Mouse (Mus musculus): ENCODE data around the gene Gucy2d. TPM values are rescaled to one million over a fixed set of nuclear protein-coding genes. Genes with fewer than 3 reads are reported as not detected.

The Gucy2d gene
- total and polyA plus RNA-seq, 3 experiments, result 0.05 TPM; not detected in 2

GRCm38 (mm10) chr7:98430785-98431184 is 9.4 kb upstream of the Gucy2d start:
- Histone ChIP-seq H3K27me3 (ENCODE audit: insufficient read depth, low read length) (peaks cover 13% of the 10 kb centered on the region; the same call in 1 of the 2 replicates), H3K4me3 (ENCODE audit: low read depth, low read length) (no peak overlapping the region), H3K9me3 (replicated peaks) (no peaks in the 10 kb centered on the region), H3K4me1 (ENCODE audit: insufficient read depth, low read depth, low read length) (peaks cover 15% of the 10 kb centered on the region), H3K36me3 (replicated peaks) (no peaks in the 10 kb centered on the region)
- no peak for DNase-seq (ENCODE audit: low spot score)
- no peak for TF ChIP-seq POLR2AphosphoS5 (IDR thresholded peaks at IDR 0.05; ENCODE audit: insufficient replicate concordance, low read depth, low read length)
- TF ChIP-seq GATA2 (IDR thresholded peaks at IDR 0.05; ENCODE audit: borderline replicate concordance, low read depth, low read length), result no peak
- TF ChIP-seq CTCF (IDR thresholded peaks at IDR 0.05; ENCODE audit: low read depth, low read length), result no peak
- no peak for TF ChIP-seq TAL1 (conservative IDR thresholded peaks at IDR 0.05; ENCODE audit: low read depth, low read length)
- TF ChIP-seq GATA1 (IDR thresholded peaks at IDR 0.05; ENCODE audit: borderline replicate concordance, low read length), result no peak
- ATAC-seq (ENCODE audit: extremely low read depth, insufficient number of reproducible peaks, low FRiP score, poor library complexity, severe bottlenecking), result no peak

GRCm38 (mm10) chr7:98437629-98438028 is 2.6 kb upstream of the Gucy2d start:
- H3K4me1 ChIP-seq (ENCODE audit: insufficient read depth, low read depth, low read length), result peaks cover 13% of the 10 kb centered on the region
- no peak overlapping the region for H3K4me3 ChIP-seq (ENCODE audit: low read depth, low read length)
- DNase-seq (ENCODE audit: low spot score), result peak; percentile 21
- TF ChIP-seq GATA1 (IDR thresholded peaks at IDR 0.05; ENCODE audit: borderline replicate concordance, low read length) (no peak), CTCF (IDR thresholded peaks at IDR 0.05; ENCODE audit: low read depth, low read length) (peak; percentile 75)
- no peaks in the 10 kb centered on the region for H3K9me3 ChIP-seq (replicated peaks)
- peaks cover 13% of the 10 kb centered on the region; the same call in 1 of the 2 replicates for H3K27me3 ChIP-seq (ENCODE audit: insufficient read depth, low read length)
- no peak for ATAC-seq (ENCODE audit: extremely low read depth, insufficient number of reproducible peaks, low FRiP score, poor library complexity, severe bottlenecking)
- H3K36me3 ChIP-seq (replicated peaks), result no peaks in the 10 kb centered on the region

DNA sequence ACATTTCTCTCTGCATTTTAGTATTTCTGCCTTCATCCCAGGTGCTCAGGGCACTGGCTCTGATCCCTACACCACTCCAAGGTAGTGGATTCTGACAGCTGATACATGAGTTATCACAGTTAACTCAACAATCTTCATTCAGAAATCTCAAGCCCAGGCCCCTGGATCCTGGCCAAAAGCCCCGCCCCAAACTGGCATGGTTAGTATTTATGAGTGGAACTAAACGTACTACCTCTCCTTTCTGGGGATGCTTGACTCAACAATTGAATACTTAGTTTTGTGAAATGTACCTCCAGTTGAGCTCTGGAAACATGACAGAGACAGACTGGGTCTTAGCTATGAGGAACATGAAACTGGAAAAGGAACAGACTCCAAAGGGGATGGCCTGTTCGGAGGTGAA is 6.7 kb downstream of the Gucy2d start:
- no peak overlapping the region for H3K4me3 ChIP-seq (ENCODE audit: low read depth, low read length)
- no peak for TF ChIP-seq TAL1 (conservative IDR thresholded peaks at IDR 0.05; ENCODE audit: low read depth, low read length)
- no peak for TF ChIP-seq CTCF (IDR thresholded peaks at IDR 0.05; ENCODE audit: low read depth, low read length)
- TF ChIP-seq POLR2AphosphoS5 (IDR thresholded peaks at IDR 0.05; ENCODE audit: insufficient replicate concordance, low read depth, low read length), result no peak
- no peak for TF ChIP-seq GATA1 (IDR thresholded peaks at IDR 0.05; ENCODE audit: borderline replicate concordance, low read length)
- no peak for TF ChIP-seq GATA2 (IDR thresholded peaks at IDR 0.05; ENCODE audit: borderline replicate concordance, low read depth, low read length)
- no peaks in the 10 kb centered on the region for H3K36me3 ChIP-seq (replicated peaks)
- H3K4me1 ChIP-seq (ENCODE audit: insufficient read depth, low read depth, low read length), result no peaks in the 10 kb centered on the region; the same call in 1 of the 2 replicates
- DNase-seq (ENCODE audit: low spot score) (no peak), ATAC-seq (ENCODE audit: extremely low read depth, insufficient number of reproducible peaks, low FRiP score, poor library complexity, severe bottlenecking) (no peak)
- H3K9me3 ChIP-seq (replicated peaks), result no peaks in the 10 kb centered on the region
- peaks cover 13% of the 10 kb centered on the region; the same call in 1 of the 2 replicates for H3K27me3 ChIP-seq (ENCODE audit: insufficient read depth, low read length)

DNA sequence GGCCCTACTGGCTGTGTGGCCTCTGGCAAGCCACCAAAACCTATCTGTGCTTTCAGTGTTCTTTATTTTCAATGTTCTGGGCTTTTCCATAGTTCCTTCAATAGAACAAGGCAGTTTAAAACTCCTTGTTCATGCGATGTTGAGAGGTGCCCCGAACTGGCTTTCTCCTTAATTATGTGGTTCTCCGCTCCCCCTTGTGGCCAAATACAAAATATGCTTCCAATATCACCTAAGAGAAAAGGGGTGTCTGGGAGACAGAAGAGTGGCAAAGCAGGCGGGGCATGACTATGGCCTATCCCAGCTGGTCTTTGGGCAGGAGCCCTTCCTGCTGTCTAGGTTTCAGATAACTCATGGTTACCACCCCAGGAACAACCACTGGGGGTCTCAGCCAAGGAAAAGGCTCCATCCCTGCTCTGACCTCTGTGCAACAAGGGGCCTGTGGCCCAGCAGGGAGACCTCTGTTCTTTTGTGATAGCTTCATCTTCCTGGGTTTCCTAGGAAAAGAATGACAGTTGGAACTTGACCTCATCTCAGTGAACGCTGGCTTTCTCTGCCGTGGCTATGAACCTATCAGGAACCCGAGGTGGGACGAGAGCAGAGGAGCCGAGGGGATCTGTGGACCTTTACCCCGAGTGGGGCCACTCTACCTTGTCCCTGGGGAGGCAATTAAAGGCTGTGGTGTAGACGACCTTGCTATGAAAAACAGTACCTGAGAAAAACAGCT is 7.5 kb downstream of the Gucy2d start:
- ATAC-seq (ENCODE audit: extremely low read depth, insufficient number of reproducible peaks, low FRiP score, poor library complexity, severe bottlenecking) (no peak), DNase-seq (ENCODE audit: low spot score) (peak; percentile 26)
- H3K4me3 ChIP-seq (ENCODE audit: low read depth, low read length), result no peak overlapping the region
- H3K36me3 ChIP-seq (replicated peaks), result no peaks in the 10 kb centered on the region
- H3K9me3 ChIP-seq (replicated peaks), result no peaks in the 10 kb centered on the region
- no peaks in the 10 kb centered on the region; the same call in 1 of the 2 replicates for H3K4me1 ChIP-seq (ENCODE audit: insufficient read depth, low read depth, low read length)
- peaks cover 13% of the 10 kb centered on the region; the same call in 1 of the 2 replicates for H3K27me3 ChIP-seq (ENCODE audit: insufficient read depth, low read length)
- TF ChIP-seq TAL1 (conservative IDR thresholded peaks at IDR 0.05; ENCODE audit: low read depth, low read length) (no peak), CTCF (IDR thresholded peaks at IDR 0.05; ENCODE audit: low read depth, low read length) (0 out of 2 replicates have a peak, but pooled peaks have one; percentile 13), GATA1 (IDR thresholded peaks at IDR 0.05; ENCODE audit: borderline replicate concordance, low read length) (no peak)

- no peak for TF ChIP-seq CTCF (IDR thresholded peaks at IDR 0.05; ENCODE audit: low read depth, low read length)
- TF ChIP-seq GATA2 (IDR thresholded peaks at IDR 0.05; ENCODE audit: borderline replicate concordance, low read depth, low read length), result no peak
- TF ChIP-seq GATA1 (IDR thresholded peaks at IDR 0.05; ENCODE audit: borderline replicate concordance, low read length), result no peak
- TF ChIP-seq TAL1 (conservative IDR thresholded peaks at IDR 0.05; ENCODE audit: low read depth, low read length), result no peak
- no peak for TF ChIP-seq POLR2AphosphoS5 (IDR thresholded peaks at IDR 0.05; ENCODE audit: insufficient replicate concordance, low read depth, low read length)
- Histone ChIP-seq H3K4me1 (ENCODE audit: insufficient read depth, low read depth, low read length) (no peaks in the 10 kb centered on the region; the same call in 1 of the 2 replicates), H3K27me3 (ENCODE audit: insufficient read depth, low read length) (peaks cover 13% of the 10 kb centered on the region; the same call in 1 of the 2 replicates), H3K36me3 (replicated peaks) (no peaks in the 10 kb centered on the region), H3K9me3 (replicated peaks) (no peaks in the 10 kb centered on the region), H3K4me3 (ENCODE audit: low read depth, low read length) (no peak overlapping the region)
- ATAC-seq (ENCODE audit: extremely low read depth, insufficient number of reproducible peaks, low FRiP score, poor library complexity, severe bottlenecking) (no peak), DNase-seq (ENCODE audit: low spot score) (no peak)
Measured at GRCm38 (mm10) chr7:98448309-98448630, 8.1 kb downstream of the Gucy2d start.

- peaks cover 9% of the 10 kb centered on the region; the same call in 1 of the 2 replicates for H3K27me3 ChIP-seq (ENCODE audit: insufficient read depth, low read length)
- H3K36me3 ChIP-seq (replicated peaks), result no peaks in the 10 kb centered on the region
- H3K4me3 ChIP-seq (ENCODE audit: low read depth, low read length), result no peak overlapping the region
- ATAC-seq (ENCODE audit: extremely low read depth, insufficient number of reproducible peaks, low FRiP score, poor library complexity, severe bottlenecking) (no peak), DNase-seq (ENCODE audit: low spot score) (no peak)
- H3K9me3 ChIP-seq (replicated peaks), result no peaks in the 10 kb centered on the region
- TF ChIP-seq TAL1 (conservative IDR thresholded peaks at IDR 0.05; ENCODE audit: low read depth, low read length) (no peak), POLR2AphosphoS5 (IDR thresholded peaks at IDR 0.05; ENCODE audit: insufficient replicate concordance, low read depth, low read length) (no peak), CTCF (IDR thresholded peaks at IDR 0.05; ENCODE audit: low read depth, low read length) (no peak), GATA2 (IDR thresholded peaks at IDR 0.05; ENCODE audit: borderline replicate concordance, low read depth, low read length) (no peak), GATA1 (IDR thresholded peaks at IDR 0.05; ENCODE audit: borderline replicate concordance, low read length) (no peak)
- no peaks in the 10 kb centered on the region; the same call in 1 of the 2 replicates for H3K4me1 ChIP-seq (ENCODE audit: insufficient read depth, low read depth, low read length)
Measured at GRCm38 (mm10) chr7:98449696-98450095, 9.5 kb downstream of the Gucy2d start.
